Mouse (Mus musculus) brain, adult 10 weeks (tissue): ENCODE results near the gene Zfp971. TPM values are rescaled to one million over a fixed set of nuclear protein-coding genes. Genes with fewer than 3 reads are reported as not detected.

ENCODE experiments used
- polyA plus RNA-seq: library from polyadenylated mRNA; stranded (reverse); fragments of 350-450 nt; fragmentation: Illumina TruSeq; extraction: RNeasy Lipid Tissue Mini Kit (QIAGEN cat#74804); gene quantifications from one replicate; pipeline ENCODE4 v1.2.3, GENCODE M21; 2015; ENCODE audit warnings: low read depth, low replicate concordance

The Zfp971 gene
- polyA plus RNA-seq: 29.6 TPM

GRCm38 (mm10) chr2:178023011-178023611, at the start of gene Zfp971:
Zfp971 (plus strand) TSS chr2:178023284.

GRCm38 (mm10) chr2:178078166-178078717, 55.2 kb downstream of the Zfp971 start, which contains the start of gene Zfp931:
Zfp931 (minus strand) TSS chr2:178078476.

Other genes starting within 250 kb of the Zfp971 start
- 93.9 TPM for gene Gm14325, start 182.9 kb upstream of the Zfp971 start, polyA plus RNA-seq
- gene Gm14327, start 126.2 kb upstream of the Zfp971 start, polyA plus RNA-seq: 9.0 TPM
- gene Zfp972, start 97.7 kb upstream of the Zfp971 start, polyA plus RNA-seq: not detected
- gene Gm14326, start 66.0 kb upstream of the Zfp971 start, polyA plus RNA-seq: 65.8 TPM
- gene Zfp931, start 55.2 kb downstream of the Zfp971 start, polyA plus RNA-seq: 40.4 TPM
- 107 TPM for gene Phactr3, start 95.7 kb downstream of the Zfp971 start, polyA plus RNA-seq